Comparison of ENCODE assay signal across 17 mouse cellular contexts in the genomic region with DNA sequence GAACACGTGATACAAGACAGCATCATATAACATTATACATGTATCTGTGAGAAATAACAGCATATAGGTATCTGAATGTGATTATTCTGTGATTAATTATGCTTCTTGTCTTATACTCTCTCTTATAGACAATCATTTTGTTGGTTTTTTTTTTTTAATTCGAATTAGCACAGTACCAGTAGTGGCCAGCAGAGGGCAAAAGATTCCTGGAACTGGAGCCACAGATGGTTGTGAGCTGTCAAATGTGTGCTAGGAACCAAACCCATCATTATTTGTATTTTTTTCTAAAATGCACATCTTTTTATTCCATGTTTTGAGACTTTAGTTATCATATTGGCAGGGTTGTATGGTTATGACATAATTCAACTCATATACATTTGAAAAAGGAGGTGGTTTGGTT.
DNase-seq lines count a peak whose midpoint lies in the region; TF ChIP-seq lines count a peak whose summit lies in the region.
"Had no signal": no experiment of that assay in that cellular context is flagged by ENCODE, and none has a peak within 500 bp of the region (broad histone marks: within the 10 kb centered on the region; RNA-seq: fewer than 3 reads in every experiment).

No protein-coding gene starts in this region.

- DNase-seq in cerebellum, adult 2 months: no peak
- DNase-seq in cerebellum, postnatal 25 days: no peak
- no peak for DNase-seq in left cerebral cortex, adult 2 months (ENCODE audit: extremely low spot score in 1 of 2, low spot score in 2 of 2)
- no peak for DNase-seq in left cerebral cortex, adult 11 months (ENCODE audit: low spot score)
- DNase-seq in c-Kit-positive CD71-positive TER-119-positive erythroid progenitor cells, embryonic 14.5 days (ENCODE audit: low spot score): peak; percentile 0
- DNase-seq in yolk sac, embryonic 10.5 days (ENCODE audit: low spot score): no peak
- DNase-seq in kidney, adult 9 months: no peak
- DNase-seq: cerebellum, adult 8-10 months; gastrocnemius, postnatal 36 days; layer of hippocampus, postnatal 36 days; right cerebral cortex, postnatal 14 days; thymus, postnatal 25 days had no signal

- H3K9me3 ChIP-seq in E14TG2a.4 (ENCODE audit: low read length): peaks cover 5% of the 10 kb centered on the region; the same call in 1 of the 2 replicates
- H3K9me3 ChIP-seq: heart, embryonic 15.5 days had no signal

- no peaks in the 10 kb centered on the region for H3K27me3 ChIP-seq in cerebellum, adult 2 months (ENCODE audit: control insufficient read depth, insufficient read depth, low read length)
- no peaks in the 10 kb centered on the region for H3K27me3 ChIP-seq in E14TG2a.4 (ENCODE audit: insufficient read depth, low read length)
- H3K27me3 ChIP-seq: heart, embryonic 15.5 days; lung, embryonic 15.5 days had no signal

- H3K36me3 ChIP-seq in E14TG2a.4 (ENCODE audit: insufficient read depth, low read length): no peaks in the 10 kb centered on the region
- H3K36me3 ChIP-seq: embryonic facial prominence, embryonic 10.5 days; heart, embryonic 15.5 days; lung, embryonic 15.5 days had no signal

- peaks cover 7% of the 10 kb centered on the region; the same call in 1 of the 2 replicates for H3K4me1 ChIP-seq in cerebellum, adult 2 months (ENCODE audit: control insufficient read depth, insufficient read depth, low read length)
- H3K4me1 ChIP-seq in E14TG2a.4 (replicated peaks; ENCODE audit: low read depth, low read length): no peaks in the 10 kb centered on the region
- H3K4me1 ChIP-seq: embryonic facial prominence, embryonic 10.5 days; heart, embryonic 15.5 days; lung, embryonic 15.5 days had no signal

- WGBS in cerebellum, adult 2 months: 72% methylated on average over 2 of the region's 2 CpGs

- intact Hi-C loops in left cerebral cortex, adult 2 months (cut with DNase I): no loop called here

- H3K27ac ChIP-seq in cerebellum, adult 2 months (ENCODE audit: insufficient read depth, low read length): no peak overlapping the region
- H3K27ac ChIP-seq in left cerebral cortex, adult 2 months: no peak overlapping the region
- H3K27ac ChIP-seq: embryonic facial prominence, embryonic 10.5 days; heart, embryonic 15.5 days; lung, embryonic 15.5 days had no signal

- no peak for TF ChIP-seq POLR2A in cerebellum, adult 2 months (IDR thresholded peaks at IDR 0.05; ENCODE audit: borderline replicate concordance, insufficient read depth, low read length)

- no peak overlapping the region for H3K4me3 ChIP-seq in cerebellum, adult 2 months (replicated peaks; ENCODE audit: insufficient read depth, low read depth, low read length)
- H3K4me3 ChIP-seq in left cerebral cortex, adult 2 months: no peak overlapping the region
- no peak overlapping the region for H3K4me3 ChIP-seq in E14TG2a.4 (replicated peaks; ENCODE audit: low read length)
- H3K4me3 ChIP-seq: embryonic facial prominence, embryonic 10.5 days; heart, embryonic 15.5 days; lung, embryonic 15.5 days; myocyte had no signal

- peak; percentile 26; the same call in 1 of the 2 replicates for TF ChIP-seq CTCF in cerebellum, adult 2 months (IDR thresholded peaks at IDR 0.05; ENCODE audit: borderline replicate concordance, insufficient read depth, low read depth, low read length)
- peak; percentile 62 for TF ChIP-seq CTCF in left cerebral cortex, adult 2 months (IDR thresholded peaks at IDR 0.05)
- peak; percentile 61 for TF ChIP-seq CTCF in E14TG2a.4 (conservative IDR thresholded peaks at IDR 0.05; ENCODE audit: low read length)
